Mouse (Mus musculus) lung, embryonic 16.5 days (tissue): ENCODE data around the gene Rbm47. TPM values are rescaled to one million over a fixed set of nuclear protein-coding genes. Genes with fewer than 3 reads are reported as not detected.

Experiments used
- ATAC-seq: fragments of 200-750 bp; cut with Nextera tagmentation; 2 replicates; pipeline ENCODE4 v1.8.0; 2017; ENCODE audit warnings: low read depth, mild to moderate bottlenecking, moderate library complexity
- H3K27ac ChIP-seq: fragments of 300-500 bp; sonication (generic); 2 replicates; pipeline ENCODE4 v1.5.1; 2014; ENCODE audit warnings: mild to moderate bottlenecking, control low read depth, low read length
- H3K27me3 ChIP-seq: fragments of 300-500 bp; sonication (generic); 2 replicates; pipeline ENCODE4 v1.6.1; 2014; ENCODE audit warnings: low read depth, low read length, mixed read lengths; ENCODE audit not compliant: control insufficient read depth, insufficient read depth
- H3K36me3 ChIP-seq: fragments of 300-500 bp; sonication (generic); 2 replicates; pipeline ENCODE4 v1.6.1; 2014; ENCODE audit warnings: low read length; ENCODE audit not compliant: control insufficient read depth, insufficient read depth
- H3K4me1 ChIP-seq: fragments of 300-500 bp; sonication (generic); replicated peaks from 2 replicates; pipeline ENCODE4 v1.6.1; 2014; ENCODE audit warnings: low read length, mixed read lengths; ENCODE audit not compliant: control insufficient read depth, insufficient read depth
- H3K4me2 ChIP-seq: fragments of 300-500 bp; sonication (generic); 2 replicates; pipeline ENCODE4 v1.6.1; 2014; ENCODE audit warnings: low read depth, low read length, control low read depth
- H3K4me3 ChIP-seq: fragments of 300-500 bp; sonication (generic); 2 replicates; pipeline ENCODE4 v1.5.1; 2014; ENCODE audit warnings: mild to moderate bottlenecking, low read length, control low read depth
- H3K9ac ChIP-seq: fragments of 300-500 bp; sonication (generic); 2 replicates; pipeline ENCODE4 v1.6.1; 2014; ENCODE audit warnings: low read length, control low read depth
- H3K9me3 ChIP-seq: fragments of 300-500 bp; sonication (generic); 2 replicates; pipeline ENCODE4 v1.6.1; 2016; ENCODE audit warnings: low read length; ENCODE audit not compliant: control insufficient read depth
- WGBS: fragments of 180-500 bp; shearing (Covaris S2); extraction: QIAGEN DNeasy Blood & Tissue Kit; methylation state at CpG from one replicate; pipeline ENCODE4 v1.1.7; 2014; 5-methylcytosine and 5-hydroxymethylcytosine counted together
- polyA plus RNA-seq: library from polyadenylated mRNA; unstranded; fragments of >200 nt; fragmentation: Nextera tagmentation; extraction: Ambion mirVana; gene quantifications from 2 replicates; pipeline ENCODE4 v1.2.1, GENCODE M21; 2015

Gene Rbm47
- polyA plus RNA-seq, 1 experiment from 2014 or later: 39.2 TPM

DNA sequence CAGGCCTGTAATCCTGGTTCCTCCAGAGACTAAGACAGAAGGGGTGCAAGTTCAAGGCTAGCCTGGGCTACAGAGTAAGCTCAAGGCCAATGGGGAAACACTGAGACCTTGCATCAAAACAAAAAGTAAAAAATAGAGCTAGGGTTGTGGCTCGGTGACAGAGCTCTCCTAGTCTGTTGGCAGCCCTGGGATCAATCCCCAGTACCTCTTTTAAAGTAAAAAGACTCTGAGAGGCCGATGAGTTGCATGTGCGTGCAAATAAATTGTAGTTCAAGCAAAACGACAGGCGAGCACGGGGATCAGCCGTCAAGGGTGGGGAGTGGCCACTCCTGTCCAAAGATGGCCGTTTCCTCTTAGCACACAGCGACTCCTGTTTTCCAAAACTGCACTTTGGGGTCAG is 48.0 kb downstream of the Rbm47 start:
- Histone ChIP-seq H3K27me3 (no peaks in the 10 kb centered on the region), H3K9ac (no peak overlapping the region; the same call in 1 of the 2 replicates), H3K9me3 (no peaks in the 10 kb centered on the region), H3K4me2 (no peak overlapping the region), H3K4me1 (0 out of 2 replicates have a peak, but pooled peaks cover 4% of the 10 kb centered on the region), H3K36me3 (no peaks in the 10 kb centered on the region), H3K27ac (no peak overlapping the region), H3K4me3 (no peak overlapping the region)
- WGBS: 50% methylated on average over 9 of the region's 9 CpGs
- ATAC-seq: no peak

- peak; percentile 57; the same call in 1 of the 2 replicates for ATAC-seq
- H3K4me3 ChIP-seq: no peak overlapping the region
- no peak overlapping the region for H3K27ac ChIP-seq
- H3K4me2 ChIP-seq: no peak overlapping the region
- H3K4me1 ChIP-seq: 0 out of 2 replicates have a peak, but pooled peaks cover 4% of the 10 kb centered on the region
- no peaks in the 10 kb centered on the region for H3K9me3 ChIP-seq
- WGBS: 57% methylated on average over 4 of the region's 4 CpGs
- no peak overlapping the region for H3K9ac ChIP-seq
- no peaks in the 10 kb centered on the region for H3K27me3 ChIP-seq
- H3K36me3 ChIP-seq: no peaks in the 10 kb centered on the region
Observed at GRCm38 (mm10) chr5:66124089-66124400, 48.9 kb downstream of the Rbm47 start.

DNA sequence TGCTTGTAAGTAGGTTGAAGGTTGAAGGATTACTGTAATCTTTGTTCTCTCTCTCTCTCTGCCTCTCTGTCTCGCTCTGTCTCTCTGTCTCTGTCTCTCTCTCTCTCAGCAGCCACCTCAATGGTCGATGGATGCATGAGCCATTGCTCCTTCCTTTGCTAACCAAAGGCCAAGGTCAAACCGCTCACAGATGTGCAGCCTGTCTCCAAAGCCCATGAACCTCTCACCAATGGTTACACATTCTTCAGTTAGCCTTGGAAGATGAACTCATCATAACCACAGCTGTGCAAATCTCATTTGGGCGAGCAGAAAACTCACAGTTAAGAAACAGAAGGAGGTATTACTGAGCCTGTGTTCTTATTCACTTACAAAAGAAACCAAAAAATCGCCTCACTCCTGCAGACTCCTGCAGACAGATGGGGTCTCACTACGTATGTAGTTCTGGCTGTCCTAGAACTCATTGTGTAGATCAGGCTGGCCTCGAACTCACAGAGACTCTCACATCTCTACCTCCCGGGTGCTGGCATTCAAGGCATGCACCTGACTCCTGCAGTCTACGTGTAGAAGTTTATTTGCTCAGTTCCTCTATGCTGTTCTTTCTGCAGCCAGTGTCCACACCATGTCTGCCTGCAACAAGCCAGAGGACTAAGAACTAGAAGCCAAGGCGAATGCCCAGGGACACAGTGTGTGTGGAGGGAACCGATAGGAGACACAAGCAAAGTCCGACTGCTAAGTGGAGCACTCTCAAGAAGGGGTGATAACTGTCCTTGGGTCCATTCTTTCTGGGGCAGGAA is 49.4 kb downstream of the Rbm47 start:
- peak; percentile 31; the same call in 1 of the 2 replicates for ATAC-seq

DNA sequence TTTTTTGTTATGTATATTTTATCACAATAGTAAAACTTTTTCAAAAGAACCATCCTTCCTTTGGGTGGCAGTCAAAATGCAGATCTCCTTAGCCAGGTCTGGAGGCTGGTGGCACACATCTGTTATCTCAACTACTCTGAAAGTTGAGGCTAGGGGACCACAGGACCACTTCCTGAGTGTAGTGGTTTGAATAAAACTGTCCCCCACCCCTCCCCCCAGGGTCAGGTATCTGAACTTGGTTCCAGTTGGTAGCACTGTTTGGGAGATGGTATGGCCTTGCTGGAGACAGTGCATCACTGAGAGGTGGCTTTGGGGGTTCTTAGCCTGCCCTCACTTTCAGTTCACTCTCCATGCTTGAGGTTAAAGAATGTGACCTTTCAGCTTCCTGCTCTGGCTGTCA is 51.7 kb downstream of the Rbm47 start:
- no peaks in the 10 kb centered on the region for H3K9me3 ChIP-seq
- H3K27me3 ChIP-seq: no peaks in the 10 kb centered on the region
- H3K9ac ChIP-seq: no peak overlapping the region
- no peak overlapping the region for H3K4me3 ChIP-seq
- 0 out of 2 replicates have a peak, but pooled peaks cover 4% of the 10 kb centered on the region for H3K4me1 ChIP-seq
- no peaks in the 10 kb centered on the region for H3K36me3 ChIP-seq
- H3K27ac ChIP-seq: no peak overlapping the region
- ATAC-seq: no peak
- H3K4me2 ChIP-seq: no peak overlapping the region

More for the DNA sequence above, 49.4 kb downstream of the Rbm47 start:
- no peak overlapping the region for H3K4me3 ChIP-seq
- no peak overlapping the region for H3K27ac ChIP-seq
- H3K9me3 ChIP-seq: no peaks in the 10 kb centered on the region
- H3K4me2 ChIP-seq: no peak overlapping the region
- H3K4me1 ChIP-seq: 0 out of 2 replicates have a peak, but pooled peaks cover 4% of the 10 kb centered on the region
- no peaks in the 10 kb centered on the region for H3K27me3 ChIP-seq
- WGBS: 81% methylated on average over 12 of the region's 12 CpGs
- no peak overlapping the region for H3K9ac ChIP-seq
- no peaks in the 10 kb centered on the region for H3K36me3 ChIP-seq

- Histone ChIP-seq H3K4me2 (peak overlapping the region; percentile 19; the same call in 1 of the 2 replicates), H3K9me3 (no peaks in the 10 kb centered on the region), H3K27ac (peak overlapping the region; percentile 95), H3K4me3 (no peak overlapping the region), H3K36me3 (no peaks in the 10 kb centered on the region), H3K27me3 (no peaks in the 10 kb centered on the region), H3K9ac (peak overlapping the region; percentile 46), H3K4me1 (0 out of 2 replicates have a peak, but pooled peaks cover 3% of the 10 kb centered on the region)
- peak; percentile 4; the same call in 1 of the 2 replicates for ATAC-seq
- WGBS: 56% methylated on average over 14 of the region's 14 CpGs
Observed at GRCm38 (mm10) chr5:66114751-66115150, 58.2 kb downstream of the Rbm47 start.

DNA sequence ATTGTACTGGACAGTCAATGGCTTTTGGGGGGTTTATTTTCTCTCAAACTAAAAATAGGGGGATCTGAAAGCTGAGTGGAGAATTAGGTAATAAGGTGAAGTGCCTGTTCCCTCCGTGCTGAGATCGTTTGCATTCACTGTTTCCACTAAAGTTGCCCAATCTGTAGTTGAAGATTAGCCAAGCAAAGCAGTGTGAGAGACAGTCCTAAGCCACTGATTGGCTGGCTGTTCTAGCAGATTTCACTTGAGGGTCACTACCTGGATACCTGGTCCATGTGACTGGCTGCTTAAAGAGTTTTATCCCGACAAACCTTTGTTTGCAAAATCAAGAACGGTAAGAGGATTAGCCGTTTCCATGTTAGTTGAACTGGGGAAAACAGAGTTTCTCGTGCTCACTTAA is 58.7 kb downstream of the Rbm47 start:
- H3K27me3 ChIP-seq: no peaks in the 10 kb centered on the region
- ATAC-seq: peak; percentile 92
- peak overlapping the region; percentile 19; the same call in 1 of the 2 replicates for H3K4me2 ChIP-seq
- H3K9me3 ChIP-seq: no peaks in the 10 kb centered on the region
- no peaks in the 10 kb centered on the region for H3K36me3 ChIP-seq
- 48% methylated on average over 6 of the region's 6 CpGs for WGBS
- peak overlapping the region; percentile 95 for H3K27ac ChIP-seq
- peak overlapping the region; percentile 46 for H3K9ac ChIP-seq
- no peak overlapping the region for H3K4me3 ChIP-seq
- 0 out of 2 replicates have a peak, but pooled peaks cover 3% of the 10 kb centered on the region for H3K4me1 ChIP-seq

DNA sequence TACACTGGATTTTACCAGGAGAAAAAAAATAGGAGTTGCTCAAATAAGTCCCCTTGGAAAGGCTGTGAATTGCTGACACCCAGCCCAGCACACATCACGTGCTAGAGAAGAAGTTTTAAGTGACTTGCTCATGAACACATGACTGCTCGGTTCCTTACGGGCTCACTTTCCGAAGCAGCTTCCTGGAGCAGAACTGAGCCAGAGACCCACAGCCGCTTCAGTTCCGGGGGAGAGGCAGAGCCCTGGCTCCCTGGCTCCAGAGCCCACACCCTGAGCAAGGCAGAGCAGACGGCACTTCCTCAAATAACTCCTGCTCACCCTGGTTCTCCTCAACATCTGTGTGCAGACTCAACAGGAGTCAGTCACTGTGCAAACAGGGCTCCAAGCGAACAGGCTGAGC is 60.9 kb downstream of the Rbm47 start:
- H3K27me3 ChIP-seq: no peaks in the 10 kb centered on the region
- 50% methylated on average over 8 of the region's 8 CpGs for WGBS
- H3K9ac ChIP-seq: no peak overlapping the region
- H3K4me3 ChIP-seq: no peak overlapping the region
- no peaks in the 10 kb centered on the region for H3K9me3 ChIP-seq
- no peaks in the 10 kb centered on the region for H3K36me3 ChIP-seq
- H3K4me2 ChIP-seq: no peak overlapping the region; the same call in 1 of the 2 replicates
- H3K4me1 ChIP-seq: 0 out of 2 replicates have a peak, but pooled peaks cover 6% of the 10 kb centered on the region
- peak; percentile 65 for ATAC-seq
- H3K27ac ChIP-seq: peak overlapping the region; percentile 37

DNA sequence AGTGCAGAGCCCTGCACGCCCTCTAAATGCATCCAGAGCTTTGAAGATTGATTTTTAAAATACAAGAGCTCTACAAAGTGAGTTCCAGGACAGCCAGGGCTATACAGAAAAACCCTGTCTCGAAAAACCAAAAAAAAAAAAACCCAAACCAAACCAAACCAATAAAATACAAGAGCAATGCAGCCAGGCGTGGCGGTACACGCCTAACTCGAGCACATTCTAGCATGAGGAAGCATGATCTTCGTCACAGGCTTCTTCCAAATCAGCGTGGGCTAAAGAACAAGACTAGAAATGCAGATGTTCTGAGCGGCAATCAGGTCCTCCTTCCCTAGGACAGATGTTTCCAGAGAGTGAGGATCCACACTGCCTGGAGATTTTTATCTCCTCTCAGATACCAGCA is 66.5 kb downstream of the Rbm47 start:
- Histone ChIP-seq H3K4me2 (no peak overlapping the region), H3K9ac (no peak overlapping the region), H3K4me3 (no peak overlapping the region), H3K9me3 (no peaks in the 10 kb centered on the region), H3K36me3 (no peaks in the 10 kb centered on the region), H3K4me1 (peaks cover 12% of the 10 kb centered on the region; the same call in 1 of the 2 replicates), H3K27me3 (no peaks in the 10 kb centered on the region), H3K27ac (peak overlapping the region; percentile 62)
- ATAC-seq: no peak
- WGBS: 73% methylated on average over 9 of the region's 9 CpGs

DNA sequence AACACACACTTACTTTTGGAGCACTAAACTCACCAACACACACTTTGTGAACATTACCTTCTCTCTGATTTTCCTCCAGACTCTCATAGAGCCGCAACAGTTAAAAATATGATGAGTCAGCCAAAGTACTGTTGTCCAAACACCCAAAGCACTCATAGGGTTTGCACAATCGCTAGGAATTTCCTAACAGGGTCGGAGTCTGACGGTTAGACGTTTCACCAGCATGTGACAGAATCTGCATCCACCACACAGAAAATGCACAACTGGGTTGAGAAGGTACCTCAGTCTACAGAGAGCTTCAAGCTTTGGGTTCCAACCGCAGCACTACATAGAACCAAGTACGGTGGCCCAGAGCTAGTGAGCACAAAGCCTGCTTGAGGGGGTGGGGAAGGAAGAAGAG is 67.0 kb downstream of the Rbm47 start:
- no peaks in the 10 kb centered on the region for H3K27me3 ChIP-seq
- H3K4me3 ChIP-seq: no peak overlapping the region
- no peaks in the 10 kb centered on the region for H3K9me3 ChIP-seq
- H3K4me1 ChIP-seq: peaks cover 12% of the 10 kb centered on the region; the same call in 1 of the 2 replicates
- WGBS: 39% methylated on average over 7 of the region's 7 CpGs
- H3K36me3 ChIP-seq: no peaks in the 10 kb centered on the region
- ATAC-seq: peak; percentile 66
- H3K27ac ChIP-seq: peak overlapping the region; percentile 62
- no peak overlapping the region for H3K9ac ChIP-seq
- no peak overlapping the region for H3K4me2 ChIP-seq
